Mouse (Mus musculus): Measurements from ENCODE around the gene Hist2h3c1.
A peak's percentile ranks its signal among the peaks of the same experiment; 100 is the strongest.
"Not testable (repeated sequence)": the region's sequence is repeated elsewhere in the genome, so short reads cannot be mapped to it uniquely, and the experiment has no call there.

The Hist2h3c1 gene

DNA sequence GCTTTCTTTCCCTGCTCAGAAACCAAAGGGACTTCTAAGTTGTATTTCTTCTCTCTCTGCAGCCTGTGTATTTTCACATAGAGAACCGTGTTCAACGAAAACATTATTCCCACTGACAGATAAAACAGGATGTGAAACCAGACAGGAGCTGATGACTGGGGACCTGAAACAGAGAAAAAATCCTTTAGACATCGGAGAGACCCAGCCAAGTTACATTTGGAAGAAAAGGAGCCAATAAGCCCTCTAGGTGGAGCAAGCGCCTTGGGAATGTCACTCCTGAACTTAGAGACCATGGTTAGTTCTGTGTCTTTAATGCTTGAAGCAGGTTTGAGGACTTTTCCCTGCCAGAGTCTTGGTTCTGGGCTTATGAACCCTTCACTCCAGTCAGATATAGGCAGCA lies 38.0 kb downstream of the Hist2h3c1 start:
- DNase-seq (ENCODE audit: low read depth, low spot score) = peak; percentile 62

DNA sequence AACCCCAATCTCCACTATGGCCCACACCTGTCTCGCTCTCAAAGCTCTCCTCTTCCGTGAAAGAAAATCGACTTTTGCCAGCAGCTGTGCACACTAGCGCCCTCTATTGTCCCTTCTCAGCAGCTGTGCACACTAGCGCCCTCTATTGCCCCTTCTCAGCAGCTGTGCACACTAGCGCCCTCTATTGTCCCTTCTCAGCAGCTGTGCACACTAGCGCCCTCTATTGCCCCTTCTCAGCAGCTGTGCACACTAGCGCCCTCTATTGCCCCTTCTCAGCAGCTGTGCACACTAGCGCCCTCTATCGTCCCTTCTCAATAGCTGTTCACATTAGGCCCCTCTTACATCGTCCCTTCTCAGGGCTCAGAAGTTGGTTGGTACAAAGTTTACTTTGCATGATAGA lies 40.8 kb downstream of the Hist2h3c1 start:
- peak; percentile 13 for DNase-seq (ENCODE audit: low read depth, low spot score)

DNA sequence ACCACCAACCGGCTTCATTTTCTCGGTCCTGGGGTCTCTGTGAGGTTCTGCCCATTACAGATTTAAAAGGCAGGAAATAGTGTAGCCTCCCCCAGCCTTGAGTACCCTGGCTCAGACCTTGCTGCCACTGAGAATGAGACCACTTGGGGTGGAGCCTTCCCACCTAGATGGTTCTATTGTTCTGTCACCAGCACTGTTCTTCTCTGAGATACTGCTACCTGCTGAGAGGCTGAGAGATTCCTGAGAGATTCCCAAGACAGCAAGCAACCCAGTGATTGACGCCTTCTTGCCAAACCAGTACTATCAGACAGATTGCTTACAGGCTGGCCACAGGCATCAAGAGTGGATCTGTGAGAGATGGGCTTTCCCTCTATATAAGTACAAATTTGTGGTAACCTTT lies 42.7 kb downstream of the Hist2h3c1 start:
- DNase-seq (ENCODE audit: low read depth, low spot score) = peak; percentile 84

DNA sequence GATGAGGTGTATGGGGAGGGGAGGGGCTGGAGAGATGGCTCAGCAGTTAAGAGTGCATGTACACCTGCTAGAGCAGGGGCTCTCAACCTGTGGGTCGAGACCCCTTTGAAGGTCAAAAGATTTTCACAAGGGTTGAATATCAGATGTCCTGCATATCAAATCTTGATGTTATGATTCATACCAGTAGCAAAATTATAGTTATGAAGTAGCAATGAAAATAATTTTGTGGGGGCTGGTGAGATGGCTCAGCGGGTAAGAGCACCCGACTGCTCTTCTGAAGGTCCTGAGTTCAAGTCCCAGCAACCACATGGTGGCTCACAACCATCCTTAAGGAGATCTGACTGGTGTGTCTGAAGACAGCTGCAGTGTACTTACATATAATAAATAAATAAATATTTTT lies 44.2 kb downstream of the Hist2h3c1 start:
- DNase-seq (ENCODE audit: low read depth, low spot score) = not testable (repeated sequence)

DNA sequence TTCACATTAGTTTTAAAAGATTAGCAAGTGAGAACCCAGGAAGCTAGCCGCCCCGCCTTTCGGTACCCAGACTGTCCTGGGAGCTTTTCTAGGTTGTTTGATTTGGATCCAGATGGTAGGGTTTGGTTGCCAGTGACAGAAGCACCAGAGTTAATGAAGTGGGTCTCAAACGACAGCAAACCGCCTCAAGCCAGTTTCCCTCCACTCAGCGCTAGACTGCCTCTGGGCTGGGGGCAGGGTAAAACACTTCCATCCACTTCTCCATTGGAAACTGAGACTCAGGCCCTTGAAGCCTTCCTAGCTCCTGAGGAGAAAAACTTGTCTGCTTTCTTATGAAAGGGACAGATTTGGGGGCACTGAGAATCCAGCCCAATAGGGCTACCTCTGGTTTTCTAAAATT lies 46.2 kb downstream of the Hist2h3c1 start:
- DNase-seq (ENCODE audit: low read depth, low spot score) = peak; percentile 74

DNA sequence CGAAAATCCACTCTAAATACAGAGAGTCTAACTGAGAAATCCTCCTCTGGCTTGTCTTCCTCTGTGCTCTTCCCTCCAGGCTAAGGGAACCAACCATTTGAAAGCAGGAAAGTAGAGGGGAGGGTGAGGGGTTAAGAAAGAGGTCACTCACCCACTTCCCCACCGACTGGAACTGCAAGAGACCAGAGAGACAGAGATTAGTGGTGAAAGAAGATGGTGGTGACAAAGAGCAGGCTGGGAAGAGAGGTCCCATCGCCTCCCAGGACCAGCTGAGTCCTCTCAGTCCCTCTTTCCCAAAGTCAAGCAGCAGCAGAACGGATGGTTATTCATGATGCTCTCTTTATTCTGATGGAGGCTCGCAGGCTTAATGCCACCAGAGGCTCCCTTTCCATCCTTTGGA lies 46.9 kb downstream of the Hist2h3c1 start:
- no peak for DNase-seq (ENCODE audit: low read depth, low spot score)

DNA sequence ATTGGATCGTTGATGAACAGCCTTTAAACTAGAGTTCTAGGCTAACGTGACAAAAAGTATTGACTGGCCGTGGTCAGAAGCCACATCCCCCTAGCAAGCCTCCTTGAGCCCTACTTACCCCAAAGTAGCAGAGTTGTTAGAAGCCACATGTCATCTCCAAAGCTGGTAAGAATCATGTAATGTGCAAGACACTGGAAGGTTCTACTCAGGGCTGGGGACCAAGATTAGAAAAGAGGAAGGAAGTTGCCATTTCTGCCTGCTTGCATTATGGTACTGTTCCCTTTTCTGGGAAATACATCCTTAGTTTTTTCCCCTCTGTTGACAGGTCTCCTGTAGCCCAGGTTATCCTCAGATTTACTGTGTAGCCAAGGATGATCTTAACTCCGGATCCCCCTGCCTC lies 47.3 kb downstream of the Hist2h3c1 start, which contains the start of gene Fcgr1:
Gene Fcgr1, minus strand, starts transcription at position 183 of the 400 bp plus-strand sequence.
- no peak for DNase-seq (ENCODE audit: low read depth, low spot score)

Measured in ZHBTc4 (cell line).